Mouse (Mus musculus) lung, embryonic 15.5 days (tissue): Measurements from ENCODE around the gene Tbc1d5. TPM values are rescaled to one million over a fixed set of nuclear protein-coding genes. Genes with fewer than 3 reads are reported as not detected.

ENCODE experiments used
- ATAC-seq: fragments of 200-750 bp; cut with Nextera tagmentation; 2 replicates; pipeline ENCODE4 v1.8.0; 2017; ENCODE audit warnings: moderate number of reproducible peaks, borderline replicate concordance; ENCODE audit not compliant: low FRiP score, low TSS enrichment; ENCODE audit errors: extremely low read depth
- H3K27ac ChIP-seq: fragments of 300-500 bp; sonication (generic); 2 replicates; pipeline ENCODE4 v1.5.1; 2015; ENCODE audit warnings: moderate library complexity, mild to moderate bottlenecking, inconsistent platforms
- H3K27me3 ChIP-seq: fragments of 300-500 bp; sonication (generic); 2 replicates; pipeline ENCODE4 v1.6.1; 2015; ENCODE audit warnings: inconsistent platforms
- H3K36me3 ChIP-seq: fragments of 300-500 bp; sonication (generic); 2 replicates; pipeline ENCODE4 v1.6.1; 2015; ENCODE audit warnings: inconsistent platforms
- H3K4me1 ChIP-seq: fragments of 300-500 bp; sonication (generic); 2 replicates; pipeline ENCODE4 v1.6.1; 2015; ENCODE audit warnings: inconsistent platforms
- H3K4me2 ChIP-seq: fragments of 300-500 bp; sonication (generic); 2 replicates; pipeline ENCODE4 v1.6.1; 2015; ENCODE audit warnings: inconsistent platforms, mild to moderate bottlenecking, moderate library complexity
- H3K4me3 ChIP-seq: fragments of 300-500 bp; sonication (generic); 2 replicates; pipeline ENCODE4 v1.5.1; 2015; ENCODE audit warnings: mild to moderate bottlenecking, inconsistent platforms
- H3K9ac ChIP-seq: fragments of 300-500 bp; sonication (generic); 2 replicates; pipeline ENCODE4 v1.6.1; 2015; ENCODE audit warnings: inconsistent platforms
- H3K9me3 ChIP-seq: fragments of 300-500 bp; sonication (generic); 2 replicates; pipeline ENCODE4 v1.6.1; 2016; ENCODE audit warnings: inconsistent platforms
- WGBS: fragments of 180-500 bp; shearing (Covaris S2); methylation state at CpG from one replicate; pipeline ENCODE4 v1.1.7; 2015; 5-methylcytosine and 5-hydroxymethylcytosine counted together
- polyA plus RNA-seq: library from polyadenylated mRNA; unstranded; fragments of >200 nt; fragmentation: Nextera tagmentation; extraction: Ambion mirVana; gene quantifications from 2 replicates; pipeline ENCODE4 v1.2.1, GENCODE M21; 2015

Gene Tbc1d5
- 10.1 and 11.6 TPM in 2 replicates for polyA plus RNA-seq

GRCm38 (mm10) chr17:51179195-51179953, at the start of gene Tbc1d5:
Gene Tbc1d5 (minus strand): TSS chr17:51179352.
- peak; percentile 98 for ATAC-seq
- Histone ChIP-seq H3K4me1 (peaks cover 10% of the 10 kb centered on the region; the same call in 1 of the 2 replicates), H3K4me3 (peak within 1 kb of the TSS; percentile 89), H3K27ac (peak within 1 kb of the TSS; percentile 99), H3K27me3 (no peaks in the 10 kb centered on the region), H3K9me3 (no peaks in the 10 kb centered on the region), H3K4me2 (peak within 1 kb of the TSS; percentile 77), H3K9ac (peak within 1 kb of the TSS; percentile 96), H3K36me3 (no peaks in the 10 kb centered on the region)
- WGBS = 4% methylated on average over 50 of the region's 54 CpGs

GRCm38 (mm10) chr17:51226056-51226455, 46.9 kb upstream of the Tbc1d5 start:
- Histone ChIP-seq H3K9ac (no peak overlapping the region), H3K36me3 (no peaks in the 10 kb centered on the region), H3K4me1 (no peaks in the 10 kb centered on the region), H3K4me3 (no peak overlapping the region), H3K27me3 (no peaks in the 10 kb centered on the region), H3K27ac (no peak overlapping the region), H3K9me3 (no peaks in the 10 kb centered on the region), H3K4me2 (no peak overlapping the region)
- no peak for ATAC-seq
- WGBS = 81% methylated on average over 1 of the region's 1 CpGs

GRCm38 (mm10) chr17:51223152-51223551, 44.0 kb upstream of the Tbc1d5 start:
- Histone ChIP-seq H3K9me3 (no peaks in the 10 kb centered on the region), H3K27me3 (no peaks in the 10 kb centered on the region), H3K4me2 (no peak overlapping the region), H3K4me1 (no peaks in the 10 kb centered on the region), H3K36me3 (no peaks in the 10 kb centered on the region), H3K4me3 (no peak overlapping the region), H3K27ac (no peak overlapping the region), H3K9ac (no peak overlapping the region)
- WGBS = 33% methylated on average over 4 of the region's 4 CpGs
- ATAC-seq = no peak

GRCm38 (mm10) chr17:51221075-51221474, 41.9 kb upstream of the Tbc1d5 start:
- no peak for ATAC-seq
- WGBS = 52% methylated on average over 7 of the region's 7 CpGs
- Histone ChIP-seq H3K27ac (no peak overlapping the region), H3K27me3 (no peaks in the 10 kb centered on the region), H3K9ac (no peak overlapping the region), H3K4me2 (no peak overlapping the region), H3K9me3 (no peaks in the 10 kb centered on the region), H3K4me1 (no peaks in the 10 kb centered on the region), H3K4me3 (no peak overlapping the region), H3K36me3 (no peaks in the 10 kb centered on the region)

GRCm38 (mm10) chr17:51219897-51220296, 40.7 kb upstream of the Tbc1d5 start:
- no peaks in the 10 kb centered on the region for H3K9me3 ChIP-seq

GRCm38 (mm10) chr17:51216426-51216825, 37.3 kb upstream of the Tbc1d5 start:
- Histone ChIP-seq H3K4me1 (no peaks in the 10 kb centered on the region), H3K4me2 (no peak overlapping the region), H3K4me3 (no peak overlapping the region), H3K27me3 (no peaks in the 10 kb centered on the region), H3K36me3 (no peaks in the 10 kb centered on the region), H3K9me3 (no peaks in the 10 kb centered on the region), H3K27ac (no peak overlapping the region), H3K9ac (no peak overlapping the region)
- ATAC-seq = no peak
- 78% methylated on average over 6 of the region's 6 CpGs for WGBS

More at GRCm38 (mm10) chr17:51219897-51220296, 40.7 kb upstream of the Tbc1d5 start:
- no peak for ATAC-seq
- 84% methylated on average over 3 of the region's 3 CpGs for WGBS
- no peak overlapping the region for H3K4me2 ChIP-seq
- no peaks in the 10 kb centered on the region for H3K27me3 ChIP-seq
- no peaks in the 10 kb centered on the region for H3K4me1 ChIP-seq
- H3K9ac ChIP-seq = no peak overlapping the region
- H3K36me3 ChIP-seq = no peaks in the 10 kb centered on the region
- no peak overlapping the region for H3K4me3 ChIP-seq
- H3K27ac ChIP-seq = no peak overlapping the region

- Histone ChIP-seq H3K27ac (no peak overlapping the region), H3K27me3 (no peaks in the 10 kb centered on the region), H3K36me3 (no peaks in the 10 kb centered on the region), H3K4me3 (no peak overlapping the region), H3K4me2 (no peak overlapping the region), H3K4me1 (no peaks in the 10 kb centered on the region), H3K9me3 (no peaks in the 10 kb centered on the region), H3K9ac (no peak overlapping the region)
- WGBS = 79% methylated on average over 2 of the region's 2 CpGs
- no peak for ATAC-seq
Observed at GRCm38 (mm10) chr17:51209565-51209964, 30.4 kb upstream of the Tbc1d5 start.

- H3K27me3 ChIP-seq = no peaks in the 10 kb centered on the region
- no peaks in the 10 kb centered on the region for H3K9me3 ChIP-seq
- H3K36me3 ChIP-seq = no peaks in the 10 kb centered on the region
- H3K4me2 ChIP-seq = no peak overlapping the region
- 79% methylated on average over 2 of the region's 2 CpGs for WGBS
- no peak overlapping the region for H3K9ac ChIP-seq
- no peak for ATAC-seq
- no peaks in the 10 kb centered on the region for H3K4me1 ChIP-seq
- H3K27ac ChIP-seq = no peak overlapping the region
- no peak overlapping the region for H3K4me3 ChIP-seq
Observed at GRCm38 (mm10) chr17:51204643-51205042, 25.5 kb upstream of the Tbc1d5 start.

- no peak overlapping the region for H3K4me2 ChIP-seq
- no peaks in the 10 kb centered on the region for H3K9me3 ChIP-seq
- no peak overlapping the region for H3K9ac ChIP-seq
- H3K27me3 ChIP-seq = no peaks in the 10 kb centered on the region
- H3K36me3 ChIP-seq = no peaks in the 10 kb centered on the region
- 81% methylated on average over 2 of the region's 2 CpGs for WGBS
- no peaks in the 10 kb centered on the region for H3K4me1 ChIP-seq
- ATAC-seq = no peak
- no peak overlapping the region for H3K4me3 ChIP-seq
- H3K27ac ChIP-seq = no peak overlapping the region
Observed at GRCm38 (mm10) chr17:51195561-51195960, 16.4 kb upstream of the Tbc1d5 start.

- H3K9me3 ChIP-seq = no peaks in the 10 kb centered on the region
- H3K4me2 ChIP-seq = no peak overlapping the region
- H3K4me3 ChIP-seq = no peak overlapping the region
- no peaks in the 10 kb centered on the region for H3K36me3 ChIP-seq
- no peak for ATAC-seq
- no peaks in the 10 kb centered on the region for H3K27me3 ChIP-seq
- H3K9ac ChIP-seq = no peak overlapping the region
- H3K4me1 ChIP-seq = no peaks in the 10 kb centered on the region
- WGBS = 58% methylated on average over 2 of the region's 2 CpGs
- H3K27ac ChIP-seq = no peak overlapping the region
Observed at GRCm38 (mm10) chr17:51194787-51195186, 15.6 kb upstream of the Tbc1d5 start.

GRCm38 (mm10) chr17:51191381-51191780, 12.2 kb upstream of the Tbc1d5 start:
- Histone ChIP-seq H3K9me3 (no peaks in the 10 kb centered on the region), H3K4me3 (no peak overlapping the region), H3K27ac (no peak overlapping the region), H3K4me1 (no peaks in the 10 kb centered on the region), H3K4me2 (no peak overlapping the region), H3K27me3 (no peaks in the 10 kb centered on the region), H3K36me3 (no peaks in the 10 kb centered on the region), H3K9ac (no peak overlapping the region)
- WGBS = 79% methylated on average over 1 of the region's 1 CpGs
- no peak for ATAC-seq

- H3K4me3 ChIP-seq = no peak overlapping the region
- WGBS = 72% methylated on average over 2 of the region's 2 CpGs
- H3K36me3 ChIP-seq = no peaks in the 10 kb centered on the region
- no peak overlapping the region for H3K27ac ChIP-seq
- ATAC-seq = no peak
- H3K9me3 ChIP-seq = no peaks in the 10 kb centered on the region
- no peak overlapping the region for H3K4me2 ChIP-seq
- no peak overlapping the region for H3K9ac ChIP-seq
- no peaks in the 10 kb centered on the region for H3K27me3 ChIP-seq
- H3K4me1 ChIP-seq = peaks cover 4% of the 10 kb centered on the region; the same call in 1 of the 2 replicates
Observed at GRCm38 (mm10) chr17:51182715-51183114, 3.6 kb upstream of the Tbc1d5 start.
